Mouse (Mus musculus) hindbrain, embryonic 15.5 days (tissue): ENCODE results near the gene Tnfrsf1a. TPM values are rescaled to one million over a fixed set of nuclear protein-coding genes. Genes with fewer than 3 reads are reported as not detected.

Experiments
- ATAC-seq: fragments of 200-750 bp; cut with Nextera tagmentation; 2 replicates; pipeline ENCODE4 v1.8.0; 2017; ENCODE audit warnings: low read depth, moderate number of reproducible peaks, moderate TSS enrichment; ENCODE audit not compliant: low FRiP score
- H3K27ac ChIP-seq: fragments of 300-500 bp; sonication (generic); replicated peaks from 2 replicates; pipeline ENCODE4 v1.5.1; 2015; ENCODE audit warnings: mild to moderate bottlenecking, inconsistent platforms
- H3K27me3 ChIP-seq: fragments of 300-500 bp; sonication (generic); 2 replicates; pipeline ENCODE4 v1.6.1; 2015; ENCODE audit warnings: control low read depth, inconsistent platforms
- H3K36me3 ChIP-seq: fragments of 300-500 bp; sonication (generic); 2 replicates; pipeline ENCODE4 v1.6.1; 2015; ENCODE audit warnings: control low read depth, inconsistent platforms
- H3K4me1 ChIP-seq: fragments of 300-500 bp; sonication (generic); replicated peaks from 2 replicates; pipeline ENCODE4 v1.6.1; 2015; ENCODE audit warnings: control low read depth, inconsistent platforms
- H3K4me2 ChIP-seq: fragments of 300-500 bp; sonication (generic); 2 replicates; pipeline ENCODE4 v1.6.1; 2015; ENCODE audit warnings: moderate library complexity, mild to moderate bottlenecking, inconsistent platforms
- H3K4me3 ChIP-seq: fragments of 300-500 bp; sonication (generic); 2 replicates; pipeline ENCODE4 v1.5.1; 2015; ENCODE audit warnings: mild to moderate bottlenecking, inconsistent platforms
- H3K9ac ChIP-seq: fragments of 300-500 bp; sonication (generic); 2 replicates; pipeline ENCODE4 v1.6.1; 2015; ENCODE audit warnings: inconsistent platforms
- H3K9me3 ChIP-seq: fragments of 300-500 bp; sonication (generic); 2 replicates; pipeline ENCODE4 v1.6.1; 2016; ENCODE audit warnings: control low read depth, inconsistent platforms
- WGBS: fragments of 180-500 bp; shearing (Covaris S2); methylation state at CpG from one replicate; pipeline ENCODE4 v1.1.7; 2015; 5-methylcytosine and 5-hydroxymethylcytosine counted together
- polyA plus RNA-seq: library from polyadenylated mRNA; unstranded; fragments of >200 nt; fragmentation: Nextera tagmentation; extraction: Ambion mirVana; gene quantifications from 2 replicates; pipeline ENCODE4 v1.2.1, GENCODE M21; 2015

Tnfrsf1a gene
- polyA plus RNA-seq, 1 experiment from 2014 or later: 14.8 TPM

DNA sequence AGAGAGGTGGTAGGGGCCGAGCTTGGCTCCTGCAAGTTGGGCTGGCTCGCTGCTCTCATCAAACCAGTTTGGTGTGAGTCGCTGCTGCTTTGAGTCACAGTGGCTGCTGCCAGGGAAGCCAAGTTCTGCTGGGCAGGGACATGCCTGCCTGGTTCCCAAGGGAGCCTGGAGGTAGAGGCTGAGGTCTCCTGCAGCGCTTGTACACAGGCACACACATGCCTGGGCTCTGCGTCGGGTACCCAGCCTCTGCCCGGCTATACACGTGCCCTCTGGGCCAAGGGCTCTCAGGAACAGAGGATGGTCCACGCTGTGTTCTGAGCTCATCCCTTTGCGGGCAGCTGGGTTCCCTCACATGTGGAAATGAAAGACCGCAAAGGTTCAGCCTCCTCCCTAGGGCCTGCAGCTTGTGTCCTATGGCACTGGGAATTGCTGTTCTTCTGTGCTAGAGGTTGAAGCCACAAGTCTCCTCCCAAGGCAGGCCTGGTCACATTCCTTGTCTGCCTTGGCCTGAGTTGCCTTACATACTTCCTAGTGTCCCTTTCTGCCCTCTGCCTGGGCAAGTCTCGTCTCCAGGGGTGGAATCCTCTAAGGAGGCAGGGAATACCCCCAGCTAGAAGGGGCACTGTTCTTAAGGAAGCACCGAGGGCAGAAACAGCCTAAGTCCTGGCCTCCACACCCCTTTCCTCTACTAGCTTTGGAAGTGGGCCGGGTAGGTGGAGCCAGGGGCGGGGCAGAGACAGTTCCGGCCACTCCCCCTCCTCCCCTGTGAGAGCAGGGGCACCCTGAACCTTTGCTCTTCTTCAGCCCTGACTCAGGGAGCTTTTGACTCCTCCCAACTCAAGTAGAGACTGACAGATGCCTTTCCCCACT, 28.7 kb downstream of the Tnfrsf1a start:
- 35% methylated on average over 16 of the region's 16 CpGs for WGBS
- Histone ChIP-seq H3K27me3 (peaks cover 54% of the 10 kb centered on the region), H3K4me3 (no peak overlapping the region), H3K4me2 (no peak overlapping the region), H3K4me1 (peaks cover 17% of the 10 kb centered on the region), H3K27ac (no peak overlapping the region), H3K9ac (no peak overlapping the region), H3K36me3 (no peaks in the 10 kb centered on the region), H3K9me3 (no peaks in the 10 kb centered on the region)
- peak; percentile 32; the same call in 1 of the 2 replicates for ATAC-seq

DNA sequence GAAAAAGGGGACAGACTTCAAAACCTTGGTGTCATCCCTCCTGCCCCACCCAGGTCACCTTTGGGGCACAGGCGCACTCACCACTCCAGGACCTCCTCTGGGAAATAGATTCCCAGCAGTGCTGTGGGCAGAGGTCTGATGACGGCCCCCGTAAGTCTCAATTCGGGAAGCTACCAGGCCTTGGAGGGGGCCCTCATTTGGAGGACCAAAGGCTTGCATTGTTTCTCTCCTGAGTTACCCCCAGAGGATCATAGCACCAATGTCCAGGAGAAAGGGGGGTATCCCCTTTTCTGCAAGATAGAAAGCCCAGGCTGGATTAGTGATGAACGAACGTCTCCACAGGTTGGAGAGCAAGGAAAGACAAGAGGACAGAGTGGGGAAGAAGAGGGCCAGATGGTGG, 29.5 kb downstream of the Tnfrsf1a start:
- no peak overlapping the region for H3K27ac ChIP-seq
- WGBS: 17% methylated on average over 6 of the region's 6 CpGs
- no peaks in the 10 kb centered on the region for H3K9me3 ChIP-seq
- H3K4me3 ChIP-seq: no peak overlapping the region
- no peak for ATAC-seq
- no peak overlapping the region for H3K9ac ChIP-seq
- no peak overlapping the region for H3K4me2 ChIP-seq
- H3K4me1 ChIP-seq: peaks cover 17% of the 10 kb centered on the region
- H3K36me3 ChIP-seq: no peaks in the 10 kb centered on the region
- peaks cover 54% of the 10 kb centered on the region for H3K27me3 ChIP-seq

DNA sequence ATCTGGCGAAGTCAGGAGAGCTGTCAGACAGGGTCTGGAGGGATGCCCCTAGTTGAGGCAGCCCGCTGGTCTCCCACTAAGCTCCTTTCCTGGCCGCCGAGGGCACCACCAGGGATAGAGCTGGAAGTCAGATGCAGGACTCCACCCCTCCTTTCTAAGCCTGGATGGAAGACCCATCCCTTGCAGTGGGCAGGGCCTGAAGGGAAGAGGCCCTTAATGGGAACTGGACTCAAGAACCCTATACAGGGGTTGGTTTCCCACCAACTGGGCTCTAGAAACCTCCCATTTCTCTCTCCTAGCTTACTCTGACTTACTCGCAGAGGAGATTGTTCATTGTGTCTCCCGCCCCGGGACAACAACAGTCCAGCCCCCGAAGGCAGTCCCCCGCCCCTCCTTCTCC, 30.6 kb downstream of the Tnfrsf1a start:
- no peak overlapping the region for H3K27ac ChIP-seq
- peaks cover 17% of the 10 kb centered on the region for H3K4me1 ChIP-seq
- no peaks in the 10 kb centered on the region for H3K9me3 ChIP-seq
- H3K36me3 ChIP-seq: no peaks in the 10 kb centered on the region
- peak overlapping the region; percentile 35 for H3K4me3 ChIP-seq
- H3K9ac ChIP-seq: no peak overlapping the region
- 2% methylated on average over 9 of the region's 9 CpGs for WGBS
- peak overlapping the region; percentile 77 for H3K4me2 ChIP-seq
- peaks cover 54% of the 10 kb centered on the region for H3K27me3 ChIP-seq
- no peak for ATAC-seq

DNA sequence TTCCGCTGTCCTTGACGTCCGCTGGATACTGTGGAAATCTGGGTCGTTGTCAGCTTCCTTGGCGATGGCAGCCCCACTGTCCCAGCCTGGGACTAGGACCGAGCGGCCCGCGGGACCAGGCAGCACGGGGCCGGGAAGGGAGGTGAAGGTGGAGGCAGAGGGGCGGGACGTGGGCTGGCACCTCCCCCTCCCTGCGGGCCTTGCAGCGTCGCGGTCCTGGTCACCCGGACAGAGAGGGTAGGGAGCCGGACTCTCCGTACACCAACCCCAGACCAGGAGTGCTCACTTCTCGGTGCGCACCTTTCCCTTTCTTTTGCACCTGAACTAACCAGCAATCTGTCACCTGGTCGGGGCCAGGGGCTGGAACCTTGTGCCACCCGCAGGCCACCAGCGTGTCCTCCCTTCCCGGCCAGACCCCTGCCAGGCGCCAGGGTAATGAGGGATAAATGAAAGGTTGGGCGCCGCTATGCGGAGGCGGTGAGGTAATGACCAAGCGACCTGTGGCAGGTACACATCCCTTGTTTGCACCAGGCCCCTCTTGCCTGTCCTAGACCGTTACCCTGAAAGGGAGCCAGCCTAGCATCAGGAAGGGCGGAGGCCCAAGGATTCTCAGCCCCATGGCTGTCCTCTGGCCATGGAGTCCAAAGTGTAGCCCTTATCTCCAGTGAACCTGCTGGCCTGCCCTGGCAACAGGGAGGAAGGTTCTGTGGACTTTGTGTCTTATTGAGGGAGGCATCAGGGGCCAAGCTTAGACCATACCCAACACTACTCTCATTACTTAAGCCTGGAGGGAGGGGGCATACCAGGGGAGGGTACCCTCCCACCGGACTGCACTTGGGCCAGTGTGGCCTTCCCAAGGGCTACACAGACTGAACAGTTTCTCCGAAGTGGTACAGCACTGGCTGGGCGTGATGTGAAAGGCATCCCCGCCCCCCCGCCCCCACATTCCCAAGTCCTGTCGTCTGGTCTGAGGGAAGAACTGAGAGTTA, 31.5 kb downstream of the Tnfrsf1a start, which contains the start of gene Plekhg6:
Gene Plekhg6, minus strand, starts transcription at position 422 of the 989 bp plus-strand sequence.
- Histone ChIP-seq H3K4me3 (peak within 1 kb of the TSS; percentile 35), H3K27ac (no peak within 1 kb of the TSS), H3K9me3 (no peaks in the 10 kb centered on the region), H3K4me1 (peaks cover 17% of the 10 kb centered on the region), H3K27me3 (peaks cover 54% of the 10 kb centered on the region), H3K36me3 (no peaks in the 10 kb centered on the region), H3K4me2 (peak within 1 kb of the TSS; percentile 77), H3K9ac (0 out of 2 replicates have a peak within 1 kb of the TSS, but pooled peaks have one; percentile 13)
- 9% methylated on average over 39 of the region's 40 CpGs for WGBS
- peak; percentile 5; the same call in 1 of the 2 replicates for ATAC-seq

DNA sequence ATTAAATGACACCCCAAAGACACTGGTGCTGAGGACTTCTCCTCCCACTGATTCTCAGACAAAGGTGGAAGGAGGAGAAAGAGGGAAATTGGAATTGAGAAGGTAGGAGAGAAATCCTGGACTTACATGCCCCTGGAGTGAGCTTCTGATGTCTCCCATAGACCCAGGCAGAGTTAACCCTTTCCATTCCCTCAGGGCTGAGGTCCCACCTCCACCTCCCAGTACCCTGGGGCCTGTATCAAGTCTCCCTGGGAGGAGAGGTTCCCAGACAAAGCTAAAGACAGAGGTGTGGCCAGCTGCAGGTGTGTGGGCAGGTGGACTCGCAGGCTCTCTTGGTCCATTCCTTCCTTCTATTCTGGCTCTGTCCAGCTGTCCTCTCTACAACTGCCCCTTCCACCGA, 32.9 kb downstream of the Tnfrsf1a start:
- no peak overlapping the region for H3K9ac ChIP-seq
- H3K27ac ChIP-seq: no peak overlapping the region
- WGBS: 72% methylated on average over 2 of the region's 2 CpGs
- no peak overlapping the region for H3K4me3 ChIP-seq
- H3K9me3 ChIP-seq: no peaks in the 10 kb centered on the region
- H3K36me3 ChIP-seq: no peaks in the 10 kb centered on the region
- H3K4me2 ChIP-seq: no peak overlapping the region
- no peak for ATAC-seq
- H3K27me3 ChIP-seq: peaks cover 53% of the 10 kb centered on the region
- peaks cover 17% of the 10 kb centered on the region for H3K4me1 ChIP-seq

DNA sequence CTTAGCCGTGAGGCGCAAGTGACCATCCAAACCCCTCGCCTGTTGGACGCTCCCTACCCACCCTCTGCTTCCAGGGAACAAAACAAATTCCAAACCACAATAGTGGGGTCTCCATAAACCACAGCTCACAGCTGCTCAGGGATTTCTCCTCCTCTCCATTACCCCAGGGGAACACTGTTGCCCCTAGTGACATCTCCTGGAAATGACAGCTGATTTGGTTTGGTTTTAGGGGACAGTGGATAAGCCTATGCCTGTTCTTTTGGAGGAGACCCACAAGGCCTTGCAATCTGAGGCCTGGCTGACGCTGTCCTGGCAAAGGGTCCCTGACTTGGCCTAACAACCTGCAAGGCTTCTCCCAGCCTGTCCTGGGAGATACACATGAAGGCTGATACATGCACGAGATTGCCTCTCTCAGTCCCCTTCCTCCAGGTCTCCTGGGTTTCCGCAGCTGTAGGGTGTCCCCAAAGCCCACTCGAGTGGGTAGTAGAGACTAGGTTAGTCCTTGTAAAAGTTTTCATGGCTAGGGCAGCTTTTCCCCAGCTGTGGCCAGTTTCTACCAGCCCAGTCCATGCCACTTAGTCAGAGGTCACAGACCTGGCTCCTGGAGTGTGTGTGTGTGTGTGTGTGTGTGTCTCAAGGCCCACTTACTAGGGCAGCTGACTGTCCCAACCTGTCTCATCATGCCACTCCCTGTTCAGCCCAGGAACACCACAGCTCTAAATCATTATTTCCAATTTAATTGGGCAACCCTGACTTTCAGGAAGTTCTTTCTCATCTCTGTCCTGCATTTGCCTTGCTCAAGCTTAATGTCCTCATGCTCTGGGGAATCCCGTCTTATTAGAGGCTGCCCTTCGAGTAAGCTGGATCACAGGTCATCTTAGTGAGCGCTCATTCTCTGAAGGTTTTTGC, 36.2 kb downstream of the Tnfrsf1a start:
- H3K4me1 ChIP-seq: peaks cover 4% of the 10 kb centered on the region
- no peaks in the 10 kb centered on the region for H3K36me3 ChIP-seq
- no peak for ATAC-seq
- H3K9me3 ChIP-seq: no peaks in the 10 kb centered on the region
- no peak overlapping the region for H3K9ac ChIP-seq
- H3K27ac ChIP-seq: no peak overlapping the region
- H3K4me3 ChIP-seq: no peak overlapping the region
- no peak overlapping the region for H3K4me2 ChIP-seq
- WGBS: 66% methylated on average over 11 of the region's 11 CpGs
- peaks cover 20% of the 10 kb centered on the region for H3K27me3 ChIP-seq

DNA sequence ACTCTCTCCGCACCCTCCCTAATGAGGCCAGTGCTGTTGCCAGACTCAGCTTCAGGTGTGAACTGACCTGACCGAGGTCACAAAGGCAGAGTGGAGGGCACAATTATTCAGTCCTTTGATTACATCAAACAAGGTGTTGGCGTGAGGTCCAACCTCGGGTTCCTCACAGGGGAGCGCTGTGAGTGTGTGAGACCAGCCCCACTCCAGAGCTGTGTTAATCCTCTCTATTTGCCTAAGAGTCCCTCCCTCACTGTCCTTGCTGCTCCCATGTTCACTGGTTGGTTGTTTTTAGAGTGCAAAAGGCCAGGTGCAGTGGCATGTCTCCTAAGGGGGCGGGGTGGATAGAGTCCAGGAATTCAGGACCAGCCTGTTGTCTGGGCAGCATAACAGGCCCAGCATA, 36.9 kb downstream of the Tnfrsf1a start:
- Histone ChIP-seq H3K27ac (no peak overlapping the region), H3K36me3 (no peaks in the 10 kb centered on the region), H3K9ac (no peak overlapping the region), H3K27me3 (peaks cover 13% of the 10 kb centered on the region), H3K4me1 (no peaks in the 10 kb centered on the region), H3K4me2 (no peak overlapping the region), H3K9me3 (no peaks in the 10 kb centered on the region), H3K4me3 (no peak overlapping the region)
- 83% methylated on average over 6 of the region's 6 CpGs for WGBS
- ATAC-seq: no peak

DNA sequence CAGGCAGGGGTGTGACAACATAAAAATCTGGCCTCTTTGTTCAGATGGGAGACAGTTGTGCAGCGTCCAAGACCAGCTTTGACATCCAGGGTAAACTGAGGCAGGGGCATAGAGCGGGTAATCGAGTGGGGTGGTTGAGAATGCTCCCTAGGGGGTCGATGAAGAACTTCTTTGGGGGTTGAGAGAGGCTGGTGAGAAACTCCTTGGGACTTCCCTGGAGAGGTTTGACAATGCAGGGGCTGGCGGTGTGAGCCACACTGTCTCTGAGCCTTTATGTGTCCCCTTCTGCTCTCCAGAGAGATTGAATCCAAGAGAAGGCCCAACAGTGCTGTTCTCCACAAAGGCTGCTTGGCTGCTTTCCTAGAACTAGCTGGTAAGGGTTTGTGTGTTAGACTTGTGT, 40.7 kb downstream of the Tnfrsf1a start:
- WGBS: 88% methylated on average over 5 of the region's 5 CpGs
- Histone ChIP-seq H3K9ac (no peak overlapping the region), H3K27me3 (no peaks in the 10 kb centered on the region), H3K9me3 (no peaks in the 10 kb centered on the region), H3K4me3 (no peak overlapping the region), H3K36me3 (no peaks in the 10 kb centered on the region), H3K4me2 (no peak overlapping the region), H3K4me1 (no peaks in the 10 kb centered on the region), H3K27ac (no peak overlapping the region)
- no peak for ATAC-seq

DNA sequence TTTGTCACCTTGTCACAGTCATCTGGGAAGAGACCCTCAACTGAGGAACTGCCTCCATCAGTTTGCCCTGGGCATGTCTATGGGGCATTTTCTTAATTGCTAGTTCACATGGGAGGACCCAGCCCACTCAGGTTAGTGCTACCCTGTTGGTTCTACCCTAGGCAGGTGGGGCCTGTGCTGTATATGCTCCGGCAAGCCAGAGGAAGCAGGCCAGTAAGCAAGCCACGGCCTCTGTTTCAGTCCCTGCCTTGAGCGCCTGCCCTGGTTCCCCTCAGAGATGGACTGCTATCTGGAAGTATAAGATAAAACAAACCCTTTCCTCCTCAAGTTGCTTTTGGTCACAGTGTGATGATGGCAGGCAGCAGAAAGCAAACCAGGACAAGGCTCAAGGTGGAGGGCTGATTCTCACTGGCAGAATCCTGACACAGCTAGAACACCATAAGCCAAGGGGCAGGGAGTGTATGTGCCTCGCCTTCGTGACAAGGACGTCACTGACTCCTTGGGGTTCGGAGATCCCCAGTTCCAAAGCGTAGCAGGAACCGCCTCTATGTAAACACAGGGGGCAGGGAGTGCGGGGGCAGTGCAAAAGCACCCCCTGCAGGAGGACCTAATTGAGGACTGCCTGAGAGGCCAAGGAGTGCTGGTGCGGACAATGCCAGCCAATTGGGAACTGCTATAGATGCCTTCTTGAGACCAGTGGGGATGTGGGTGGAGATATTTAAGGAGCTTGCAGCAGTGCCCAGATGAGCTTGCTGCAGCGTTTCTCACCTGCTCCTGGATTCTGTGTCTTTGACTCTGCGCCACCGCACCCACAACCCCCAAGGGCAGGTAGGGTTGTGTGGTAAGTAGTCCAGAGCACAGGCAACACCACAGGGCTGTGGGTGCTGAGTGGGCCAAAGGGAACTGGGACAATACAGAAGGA, 56.6 kb downstream of the Tnfrsf1a start:
- H3K36me3 ChIP-seq: no peaks in the 10 kb centered on the region
- WGBS: 64% methylated on average over 14 of the region's 14 CpGs
- no peak overlapping the region for H3K4me2 ChIP-seq
- H3K4me3 ChIP-seq: no peak overlapping the region
- H3K4me1 ChIP-seq: no peaks in the 10 kb centered on the region
- H3K27ac ChIP-seq: no peak overlapping the region
- H3K9me3 ChIP-seq: no peaks in the 10 kb centered on the region
- H3K27me3 ChIP-seq: no peaks in the 10 kb centered on the region
- H3K9ac ChIP-seq: no peak overlapping the region
- no peak for ATAC-seq

DNA sequence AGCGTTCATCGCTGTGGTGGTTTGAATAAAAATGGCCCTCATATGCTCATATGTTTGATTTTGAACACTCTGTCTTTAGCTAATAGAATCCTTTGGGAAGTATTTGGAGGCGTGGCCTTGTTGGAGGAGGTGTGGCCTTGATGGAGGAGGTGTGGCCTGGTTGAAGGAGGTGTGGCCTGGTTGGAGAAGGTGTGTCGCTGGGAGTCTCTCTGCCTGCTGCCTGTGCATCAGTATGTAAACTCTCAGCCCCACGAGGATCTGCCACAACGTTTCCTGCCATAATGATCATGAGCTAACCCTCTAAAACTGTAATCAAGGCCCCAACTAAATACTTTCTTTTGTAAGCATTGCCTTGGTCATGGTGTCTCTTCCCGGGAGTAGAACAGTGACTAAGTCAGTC, 58.1 kb downstream of the Tnfrsf1a start:
- no peak overlapping the region for H3K9ac ChIP-seq
- ATAC-seq: no peak
- H3K9me3 ChIP-seq: no peaks in the 10 kb centered on the region
- H3K27ac ChIP-seq: no peak overlapping the region
- no peaks in the 10 kb centered on the region for H3K4me1 ChIP-seq
- no peak overlapping the region for H3K4me3 ChIP-seq
- no peaks in the 10 kb centered on the region for H3K27me3 ChIP-seq
- H3K36me3 ChIP-seq: no peaks in the 10 kb centered on the region
- H3K4me2 ChIP-seq: no peak overlapping the region
- WGBS: 85% methylated on average over 7 of the region's 7 CpGs
